Mouse (Mus musculus) embryonic facial prominence, embryonic 10.5 days (tissue): ENCODE measurements around the gene Prss34. TPM values are rescaled to one million over a fixed set of nuclear protein-coding genes. Genes with fewer than 3 reads are reported as not detected.

Source experiments
- DNase-seq: peaks from one replicate; pipeline ENCODE4 v3.0.0-alpha.2; 2017; ENCODE audit warnings: low spot score
- H3K27ac ChIP-seq: fragments of 300-500 bp; sonication (generic); replicated peaks from 2 replicates; pipeline ENCODE4 v1.5.1; 2016; ENCODE audit warnings: mild to moderate bottlenecking
- H3K27me3 ChIP-seq: fragments of 300-500 bp; sonication (generic); replicated peaks from 2 replicates; pipeline ENCODE4 v1.6.1; 2016; ENCODE audit warnings: low read depth, mild to moderate bottlenecking; ENCODE audit not compliant: poor library complexity, severe bottlenecking
- H3K36me3 ChIP-seq: fragments of 300-500 bp; sonication (generic); replicated peaks from 2 replicates; pipeline ENCODE4 v1.6.1; 2016; ENCODE audit warnings: mild to moderate bottlenecking, moderate library complexity
- H3K4me1 ChIP-seq: fragments of 300-500 bp; sonication (generic); 2 replicates; pipeline ENCODE4 v1.6.1; 2016
- H3K4me3 ChIP-seq: fragments of 300-500 bp; sonication (generic); 2 replicates; pipeline ENCODE4 v1.5.1; 2016; ENCODE audit warnings: mild to moderate bottlenecking, moderate library complexity
- H3K9me3 ChIP-seq: fragments of 300-500 bp; sonication (generic); 2 replicates; pipeline ENCODE4 v1.6.1; 2016; ENCODE audit warnings: mild to moderate bottlenecking
- WGBS: fragments of 180-500 bp; shearing (Covaris S2); methylation state at CpG from one replicate; pipeline ENCODE4 v1.1.7; 2016; 5-methylcytosine and 5-hydroxymethylcytosine counted together
- polyA plus RNA-seq: library from polyadenylated mRNA; unstranded; fragments of >200 nt; fragmentation: Nextera tagmentation; extraction: Ambion mirVana; gene quantifications from 2 replicates; pipeline ENCODE4 v1.2.1, GENCODE M21; 2016

The Prss34 gene
- polyA plus RNA-seq, 1 experiment from 2014 or later, result not detected

DNA sequence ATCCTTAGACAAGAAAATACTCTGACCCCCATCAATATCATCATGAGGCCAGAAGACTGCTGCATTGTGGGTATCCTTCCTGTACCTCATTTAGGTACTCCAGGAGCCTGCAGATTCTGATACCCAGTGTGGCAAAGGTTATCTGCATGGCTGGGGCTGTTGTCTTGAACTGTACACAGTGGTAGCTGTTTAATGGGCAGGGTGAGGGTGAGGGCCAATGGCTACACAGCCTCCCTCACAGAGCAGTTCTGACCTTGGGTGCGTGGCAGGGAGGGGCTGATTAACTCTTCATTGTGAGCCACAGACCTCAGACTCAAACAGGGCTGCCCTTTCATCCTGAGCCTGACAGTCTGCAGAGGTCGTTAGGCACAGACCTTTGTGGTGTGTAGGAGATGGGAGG is 24.7 kb downstream of the Prss34 start:
- 15% methylated on average over 2 of the region's 2 CpGs for WGBS
- no peak overlapping the region for H3K4me3 ChIP-seq
- H3K9me3 ChIP-seq, result no peaks in the 10 kb centered on the region
- peaks cover 12% of the 10 kb centered on the region for H3K4me1 ChIP-seq
- DNase-seq, result no peak
- H3K27ac ChIP-seq, result no peak overlapping the region
- H3K36me3 ChIP-seq, result no peaks in the 10 kb centered on the region
- H3K27me3 ChIP-seq, result no peaks in the 10 kb centered on the region; the same call in 1 of the 2 replicates

DNA sequence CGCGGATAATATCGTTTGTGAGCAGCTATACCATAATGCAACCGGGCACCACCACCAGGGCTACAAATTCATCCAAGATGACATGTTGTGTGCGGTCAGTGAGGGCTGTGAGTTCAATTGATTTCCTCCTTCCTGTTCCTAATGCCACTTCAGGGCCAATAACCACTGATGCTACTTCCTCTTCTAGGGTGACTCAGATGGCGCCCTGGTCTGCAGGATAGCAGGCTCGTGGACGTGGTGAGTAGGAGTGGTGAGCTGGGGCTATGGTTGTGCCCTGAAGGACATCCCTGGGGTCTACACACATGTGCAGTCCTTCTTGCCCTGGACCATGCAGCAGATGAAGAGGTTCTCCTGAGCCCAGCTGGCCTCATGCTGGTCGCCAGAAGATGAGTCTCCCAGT is 34.1 kb downstream of the Prss34 start:
- H3K27ac ChIP-seq, result no peak overlapping the region
- no peaks in the 10 kb centered on the region for H3K9me3 ChIP-seq
- no peak for DNase-seq
- H3K4me1 ChIP-seq, result no peaks in the 10 kb centered on the region
- 80% methylated on average over 9 of the region's 9 CpGs for WGBS
- H3K27me3 ChIP-seq, result peaks cover 13% of the 10 kb centered on the region; the same call in 1 of the 2 replicates
- H3K4me3 ChIP-seq, result no peak overlapping the region
- H3K36me3 ChIP-seq, result no peaks in the 10 kb centered on the region

DNA sequence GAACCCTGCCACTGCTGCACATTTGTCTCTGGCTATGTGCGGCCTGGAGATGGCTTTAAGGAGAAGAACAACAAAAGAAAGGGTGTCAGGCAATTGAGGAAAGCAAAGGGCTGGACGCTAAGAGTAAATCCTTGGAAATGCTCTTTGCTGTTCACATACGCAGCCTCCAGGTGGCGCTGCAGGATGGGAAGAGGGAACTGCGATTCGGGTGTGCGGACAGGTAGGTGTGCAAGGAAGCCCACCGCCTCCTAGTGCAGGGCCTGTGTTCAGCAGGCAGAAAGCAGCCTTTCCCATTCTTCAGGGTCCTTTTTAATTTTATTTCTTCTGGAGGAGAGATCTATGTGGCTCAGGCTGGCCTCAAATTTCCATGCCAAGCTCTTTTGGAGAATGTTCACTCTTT is 35.7 kb downstream of the Prss34 start:
- WGBS, result 2% methylated on average over 8 of the region's 8 CpGs
- DNase-seq, result peak; percentile 84
- no peaks in the 10 kb centered on the region for H3K9me3 ChIP-seq
- H3K4me1 ChIP-seq, result no peaks in the 10 kb centered on the region
- H3K27ac ChIP-seq, result no peak overlapping the region
- peaks cover 13% of the 10 kb centered on the region; the same call in 1 of the 2 replicates for H3K27me3 ChIP-seq
- H3K36me3 ChIP-seq, result no peaks in the 10 kb centered on the region
- H3K4me3 ChIP-seq, result no peak overlapping the region

DNA sequence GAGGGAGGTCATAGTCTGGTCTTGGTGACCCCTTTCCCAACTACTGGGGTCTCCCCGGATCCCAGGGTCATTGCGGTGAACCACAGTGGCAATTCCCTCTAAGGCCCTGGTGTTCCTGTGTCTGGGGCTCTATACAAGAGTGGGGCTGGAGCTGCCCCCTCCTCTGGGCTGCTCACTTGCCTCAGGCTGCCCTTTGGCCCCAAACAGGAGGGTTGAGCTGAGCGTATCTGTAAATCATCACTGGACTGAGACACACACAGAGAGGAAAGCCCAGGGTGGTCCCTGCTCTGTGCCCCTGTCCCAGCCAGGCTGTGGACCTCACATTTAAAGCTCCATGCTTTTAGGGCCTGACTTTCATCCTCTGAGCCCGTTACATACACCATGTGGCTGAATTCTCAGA is 40.0 kb downstream of the Prss34 start:
- Histone ChIP-seq H3K27me3 (peaks cover 7% of the 10 kb centered on the region; the same call in 1 of the 2 replicates), H3K36me3 (no peaks in the 10 kb centered on the region), H3K4me1 (no peaks in the 10 kb centered on the region), H3K4me3 (no peak overlapping the region), H3K9me3 (no peaks in the 10 kb centered on the region), H3K27ac (no peak overlapping the region)
- WGBS, result 83% methylated on average over 4 of the region's 4 CpGs
- DNase-seq, result no peak

DNA sequence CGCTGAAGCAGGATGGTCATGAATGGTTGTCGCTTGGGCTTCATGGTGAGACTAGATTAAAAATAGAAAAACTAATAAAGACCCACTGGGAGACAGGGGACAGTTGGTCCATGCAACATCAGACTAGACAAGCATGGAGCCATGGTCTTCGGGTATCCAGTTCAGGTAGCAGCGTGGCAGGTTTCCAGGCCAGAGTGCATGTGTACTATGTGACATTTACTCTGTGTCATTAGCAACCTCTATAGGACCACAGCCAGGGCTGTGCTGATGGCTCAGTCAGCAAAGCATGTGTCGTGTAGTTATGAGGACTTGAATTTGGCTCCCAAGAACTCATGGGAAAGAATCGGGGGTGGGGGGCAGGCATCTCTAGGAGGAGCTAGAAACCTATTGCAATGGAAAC is 41.8 kb downstream of the Prss34 start:
- Histone ChIP-seq H3K36me3 (no peaks in the 10 kb centered on the region), H3K27me3 (no peaks in the 10 kb centered on the region), H3K4me3 (no peak overlapping the region), H3K4me1 (no peaks in the 10 kb centered on the region), H3K27ac (no peak overlapping the region), H3K9me3 (no peaks in the 10 kb centered on the region)
- 85% methylated on average over 6 of the region's 6 CpGs for WGBS
- DNase-seq, result no peak

DNA sequence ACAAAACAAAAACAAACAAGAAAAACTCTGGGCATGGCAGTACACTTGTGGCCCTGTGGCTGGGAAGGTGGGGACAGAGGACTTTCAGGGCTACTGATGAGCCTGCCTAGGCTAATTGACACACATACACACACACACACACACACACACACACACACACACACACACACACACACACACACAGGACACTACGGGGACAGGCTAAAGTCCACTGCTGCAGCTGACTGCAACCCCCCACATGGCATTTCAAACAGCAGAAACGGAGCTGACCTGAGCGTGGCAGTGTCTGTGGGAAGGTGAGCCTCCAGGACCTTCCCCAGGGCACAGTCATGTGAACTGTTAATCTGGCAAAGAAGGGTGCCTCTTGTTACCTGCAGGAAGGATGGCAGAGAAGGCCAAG is 43.3 kb downstream of the Prss34 start:
- WGBS, result 66% methylated on average over 3 of the region's 3 CpGs
- no peak for DNase-seq
- no peaks in the 10 kb centered on the region for H3K36me3 ChIP-seq
- no peaks in the 10 kb centered on the region for H3K9me3 ChIP-seq
- no peak overlapping the region for H3K27ac ChIP-seq
- H3K27me3 ChIP-seq, result no peaks in the 10 kb centered on the region
- no peak overlapping the region for H3K4me3 ChIP-seq
- no peaks in the 10 kb centered on the region for H3K4me1 ChIP-seq

DNA sequence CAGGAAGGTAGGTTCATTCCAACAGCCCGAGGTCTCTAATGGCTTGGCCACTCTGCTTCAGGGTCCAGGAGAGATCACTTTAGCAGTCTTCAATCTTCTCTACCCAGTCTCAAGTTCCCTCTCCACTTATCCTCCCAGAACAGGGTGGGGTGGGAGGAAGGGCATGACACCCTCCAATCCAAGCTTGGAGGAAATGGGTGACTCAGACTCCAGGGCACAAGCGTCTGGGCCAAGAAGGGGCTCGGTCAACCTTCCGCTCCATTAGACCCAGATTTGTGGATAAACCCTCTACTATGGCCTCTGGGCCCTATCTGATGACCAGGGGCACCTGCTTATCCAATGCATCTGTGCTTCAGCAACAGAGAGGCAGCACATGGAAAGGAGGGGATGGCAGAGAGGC is 47.3 kb downstream of the Prss34 start, which contains the start of gene Tpsab1:
Tpsab1 (minus strand) TSS at position 101 of the 400 bp plus-strand sequence.
- H3K4me1 ChIP-seq, result no peaks in the 10 kb centered on the region
- H3K9me3 ChIP-seq, result no peaks in the 10 kb centered on the region
- no peaks in the 10 kb centered on the region for H3K27me3 ChIP-seq
- H3K27ac ChIP-seq, result no peak within 1 kb of the TSS
- WGBS, result 94% methylated on average over 4 of the region's 4 CpGs
- H3K4me3 ChIP-seq, result no peak within 1 kb of the TSS
- no peaks in the 10 kb centered on the region for H3K36me3 ChIP-seq
- no peak for DNase-seq

Other genes starting within 250 kb of the Prss34 start
- 10.6 and 11.0 TPM in 2 replicates for gene Tmem204, start 214.8 kb upstream of the Prss34 start, polyA plus RNA-seq
- 54.0 and 55.5 TPM in 2 replicates for gene Telo2, start 182.4 kb upstream of the Prss34 start, polyA plus RNA-seq
- gene Ptx4, start 177.6 kb upstream of the Prss34 start, polyA plus RNA-seq, result 0.09 and 0.14 TPM in 2 replicates
- 24.4 and 27.5 TPM in 2 replicates for gene Clcn7, start 165.0 kb upstream of the Prss34 start, polyA plus RNA-seq
- gene Ccdc154, start 135.9 kb upstream of the Prss34 start, polyA plus RNA-seq, result not detected in 2 replicates
- not detected in 2 replicates for gene Gm38655, start 122.9 kb upstream of the Prss34 start, polyA plus RNA-seq
- gene BC003965, start 113.8 kb upstream of the Prss34 start, polyA plus RNA-seq, result 35.5 and 36.9 TPM in 2 replicates
- gene Unkl, start 110.0 kb upstream of the Prss34 start, polyA plus RNA-seq, result 9.6 and 10.9 TPM in 2 replicates
- 36.1 and 41.5 TPM in 2 replicates for gene Gnptg, start 58.3 kb upstream of the Prss34 start, polyA plus RNA-seq
- gene Tsr3, start 58.2 kb upstream of the Prss34 start, polyA plus RNA-seq, result 75.4 and 78.6 TPM in 2 replicates
- 0.67 and 0.94 TPM in 2 replicates for gene Baiap3, start 42.0 kb upstream of the Prss34 start, polyA plus RNA-seq
- gene Ube2i, start 23.8 kb upstream of the Prss34 start, polyA plus RNA-seq, result 952 and 961 TPM in 2 replicates
- not detected in 2 replicates for gene Prss28, start 10.3 kb downstream of the Prss34 start, polyA plus RNA-seq
- gene Prss29, start 20.3 kb downstream of the Prss34 start, polyA plus RNA-seq, result not detected in 2 replicates
- not detected in 2 replicates for gene Tpsab1, start 47.2 kb downstream of the Prss34 start, polyA plus RNA-seq
- not detected in 2 replicates for gene Tpsb2, start 67.9 kb downstream of the Prss34 start, polyA plus RNA-seq
- gene Tpsg1, start 70.9 kb downstream of the Prss34 start, polyA plus RNA-seq, result not detected in 2 replicates
- 2.9 and 3.3 TPM in 2 replicates for gene Cacna1h, start 135.4 kb downstream of the Prss34 start, polyA plus RNA-seq
- 0.33 TPM in 1 of 2 replicates, not detected in the other for gene Tekt4, start 156.2 kb downstream of the Prss34 start, polyA plus RNA-seq
- 0.13 and 0.21 TPM in 2 replicates for gene Sstr5, start 198.9 kb downstream of the Prss34 start, polyA plus RNA-seq